Mouse (Mus musculus) adrenal gland, postnatal 14 days (tissue): ENCODE data around the gene Rnft2. TPM values are rescaled to one million over a fixed set of nuclear protein-coding genes. Genes with fewer than 3 reads are reported as not detected.
A peak's percentile ranks its signal among the peaks of the same experiment; 100 is the strongest.

Experiments
- DNase-seq: peaks from one replicate; pipeline ENCODE4 v3.0.0; 2021; ENCODE audit warnings: mixed read lengths
- total RNA-seq: library from RNA; stranded (reverse); gene quantifications from 2 replicates; pipeline ENCODE4 v1.2.3, GENCODE M21; 2021

The Rnft2 gene
- total RNA-seq, 1 experiment from 2014 or later: 3.1 TPM

DNA sequence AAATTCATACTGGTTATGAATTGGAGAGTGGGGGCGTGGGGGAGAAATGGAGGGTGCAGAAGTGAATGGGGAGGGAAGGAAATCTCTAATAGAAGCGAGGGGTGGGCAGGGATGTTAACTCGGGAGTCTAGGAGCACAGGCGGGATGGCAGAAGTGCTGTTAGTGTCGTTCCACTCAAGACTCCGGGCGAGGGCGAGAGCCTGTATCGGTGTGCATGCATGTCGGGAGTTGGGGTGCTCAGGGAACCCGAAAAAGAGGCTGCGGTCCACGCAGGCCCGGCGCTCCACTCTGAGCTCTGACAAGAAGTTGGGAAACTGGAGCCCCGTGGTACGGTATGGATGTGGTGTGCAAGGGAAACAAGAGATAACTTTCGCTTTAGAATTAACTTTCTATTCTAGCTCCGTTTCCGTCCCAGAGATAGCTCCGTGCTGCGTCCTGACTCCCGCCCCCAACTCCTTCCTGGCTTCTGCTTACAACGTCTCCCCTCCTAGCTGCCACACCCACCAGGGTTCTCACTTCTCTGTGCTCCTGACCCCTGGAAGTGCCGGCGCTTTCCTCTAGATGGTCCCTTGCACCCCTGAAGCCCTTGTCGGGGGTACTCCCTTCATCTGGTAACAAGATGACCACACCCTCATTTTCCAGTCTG lies 72.7 kb downstream of the Rnft2 start:
- no peak for DNase-seq

- no peak for DNase-seq
Measured at GRCm38 (mm10) chr5:118171665-118172064, 73.3 kb downstream of the Rnft2 start.

DNA sequence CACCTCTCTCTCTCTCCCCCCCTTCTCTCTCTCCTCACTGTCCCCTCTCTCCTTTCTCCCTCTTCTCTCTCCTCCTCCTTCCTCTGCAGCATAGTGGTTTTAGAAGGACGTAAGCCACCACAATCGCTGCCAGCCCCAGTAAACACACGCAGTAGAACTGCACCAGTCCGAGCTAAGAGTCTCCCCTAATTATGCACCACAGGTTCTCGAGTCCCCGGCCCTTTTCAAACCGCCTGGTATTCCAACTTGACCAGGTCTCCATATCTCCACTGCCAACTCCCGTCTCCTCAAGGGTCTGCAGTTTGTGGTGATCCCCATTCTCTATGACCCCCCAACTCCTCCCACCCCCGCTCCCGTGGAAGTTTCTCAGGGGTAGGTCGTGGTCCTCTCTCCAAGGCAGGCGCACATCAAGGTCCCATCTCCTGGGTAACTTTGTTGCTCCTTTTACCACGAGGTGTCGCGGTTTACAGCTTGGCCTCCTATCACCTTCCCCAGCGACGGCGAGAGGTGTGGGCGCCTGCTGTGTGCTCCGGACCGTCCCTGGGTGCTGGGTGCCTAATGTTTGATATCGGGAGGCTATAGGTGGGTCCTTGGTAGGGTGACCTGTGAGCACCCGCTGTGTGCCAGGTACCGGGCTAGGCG lies 73.9 kb downstream of the Rnft2 start:
- DNase-seq: peak; percentile 30

DNA sequence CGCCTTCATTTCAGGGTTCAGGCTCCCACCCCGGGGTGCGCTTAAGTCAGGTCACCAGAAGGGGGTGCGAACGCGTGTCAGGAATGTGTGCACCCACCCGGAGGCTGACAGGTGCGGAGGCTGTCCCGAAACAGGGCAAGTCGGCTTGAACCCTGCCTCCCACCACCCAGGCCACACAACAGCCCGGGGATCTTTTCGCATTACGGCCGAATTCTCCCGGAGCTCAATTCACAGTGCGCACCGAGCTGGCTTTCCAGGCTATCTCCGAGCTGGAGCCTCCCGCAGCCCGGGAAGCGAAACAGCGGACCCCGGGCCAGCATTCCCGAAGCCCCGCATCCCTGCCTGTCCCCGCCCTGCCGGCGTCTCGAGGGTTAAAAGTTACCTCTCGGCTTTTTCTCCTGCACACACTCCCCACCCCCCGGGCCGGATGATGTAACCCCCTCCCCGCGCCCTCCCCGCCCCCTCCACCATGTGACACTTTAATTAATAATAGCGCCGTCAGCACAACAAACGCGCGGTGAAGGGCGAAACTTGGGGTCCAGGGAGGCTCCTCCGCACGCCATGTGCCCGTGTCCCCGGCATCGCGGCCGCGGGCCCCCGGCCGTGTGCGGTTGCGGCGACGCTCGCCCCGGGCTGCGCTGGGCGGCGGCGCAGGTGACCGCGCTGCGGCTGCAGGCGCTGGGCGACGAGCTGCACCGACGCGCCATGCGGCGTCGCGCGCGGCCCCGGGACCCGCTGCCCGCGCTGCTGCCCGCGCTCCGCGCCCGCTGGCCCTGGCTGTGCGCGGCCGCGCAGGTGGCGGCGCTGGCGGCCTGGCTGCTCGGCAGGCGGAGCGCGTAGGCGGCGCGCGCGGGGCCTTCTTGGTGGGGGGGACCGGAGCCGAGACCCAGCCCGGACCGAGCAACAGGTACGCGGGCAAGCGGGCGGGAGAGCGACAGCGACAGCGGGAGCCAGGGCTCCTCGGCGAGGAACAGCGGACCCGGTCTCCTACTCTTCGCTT lies 75.4 kb downstream of the Rnft2 start:
- DNase-seq: peak; percentile 46

- no peak for DNase-seq
Measured at GRCm38 (mm10) chr5:118167561-118167995, 77.3 kb downstream of the Rnft2 start.

- no peak for DNase-seq
Measured at GRCm38 (mm10) chr5:118165462-118165861, 79.5 kb downstream of the Rnft2 start.

- no peak for DNase-seq
Measured at GRCm38 (mm10) chr5:118164581-118164980, 80.3 kb downstream of the Rnft2 start, which contains the start of gene Hrk. TSS of gene Hrk (plus strand) at chr5:118164648.

DNA sequence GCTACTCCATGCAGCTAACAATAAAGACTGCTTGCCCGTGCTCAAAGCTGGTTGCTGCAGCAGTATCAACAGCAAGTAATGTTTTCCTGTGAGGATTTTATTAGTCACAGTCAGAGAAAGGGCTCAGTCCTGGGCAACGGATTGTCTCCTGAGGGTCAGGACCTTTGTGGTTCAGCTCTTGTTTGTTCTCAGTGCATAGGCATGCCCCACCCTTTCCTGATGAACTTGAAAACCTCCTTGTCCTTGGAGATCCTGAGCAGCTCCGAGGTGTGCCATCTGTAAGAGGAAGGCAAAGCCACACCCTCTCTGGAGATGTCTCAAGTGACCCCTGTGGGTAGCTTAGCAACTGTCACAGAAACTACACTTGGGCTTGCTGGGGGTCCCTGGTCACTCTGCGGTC lies 84.2 kb downstream of the Rnft2 start:
- no peak for DNase-seq

- no peak for DNase-seq
Measured at GRCm38 (mm10) chr5:118156976-118157375, 87.9 kb downstream of the Rnft2 start.

DNA sequence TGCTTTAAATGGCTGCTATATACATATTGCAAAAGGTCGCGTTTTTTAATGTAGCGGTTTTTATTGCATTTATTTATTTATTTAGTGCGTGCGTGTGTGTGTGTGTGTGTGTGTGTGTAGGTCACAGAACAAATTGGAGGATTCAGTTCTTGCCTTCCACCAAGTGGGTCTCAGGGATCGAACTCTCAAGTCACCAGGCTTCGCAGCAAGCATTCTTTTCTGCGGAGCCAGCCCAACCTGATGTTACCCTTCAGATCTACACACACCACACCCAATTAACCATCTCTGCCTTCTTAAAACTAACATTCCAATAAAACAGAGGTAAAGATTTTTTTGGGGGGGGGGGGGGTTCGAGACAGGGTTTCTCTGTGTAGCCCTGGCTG lies 89.4 kb downstream of the Rnft2 start:
- no peak for DNase-seq

- DNase-seq: peak; percentile 94
Measured at GRCm38 (mm10) chr5:118154839-118155564, 89.9 kb downstream of the Rnft2 start, which contains the start of gene Fbxw8. TSS of gene Fbxw8 (minus strand) at chr5:118155464.

DNA sequence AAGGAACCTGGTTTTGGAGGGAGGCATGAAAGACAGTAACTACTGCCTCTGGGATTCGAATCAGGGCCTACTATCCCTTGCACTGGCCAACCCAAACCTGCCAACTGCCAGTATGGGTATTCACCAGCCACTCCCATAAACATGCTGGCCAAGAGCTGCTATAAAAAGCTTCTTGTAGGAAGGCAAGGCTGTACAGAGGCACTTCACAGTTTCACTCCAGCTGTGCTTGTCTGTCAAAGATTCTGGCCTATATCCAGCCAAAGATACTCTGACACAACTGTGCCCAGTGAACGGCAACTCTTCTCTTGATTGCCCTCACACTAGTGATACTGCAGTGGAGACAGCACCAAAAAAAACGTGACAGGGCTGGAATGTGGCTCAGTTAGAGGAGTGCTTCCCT lies 95.2 kb downstream of the Rnft2 start:
- no peak for DNase-seq

GRCm38 (mm10) chr5:118147264-118147663 lies 97.7 kb downstream of the Rnft2 start:
- no peak for DNase-seq

GRCm38 (mm10) chr5:118145999-118146679 lies 98.8 kb downstream of the Rnft2 start:
- DNase-seq: no peak

DNA sequence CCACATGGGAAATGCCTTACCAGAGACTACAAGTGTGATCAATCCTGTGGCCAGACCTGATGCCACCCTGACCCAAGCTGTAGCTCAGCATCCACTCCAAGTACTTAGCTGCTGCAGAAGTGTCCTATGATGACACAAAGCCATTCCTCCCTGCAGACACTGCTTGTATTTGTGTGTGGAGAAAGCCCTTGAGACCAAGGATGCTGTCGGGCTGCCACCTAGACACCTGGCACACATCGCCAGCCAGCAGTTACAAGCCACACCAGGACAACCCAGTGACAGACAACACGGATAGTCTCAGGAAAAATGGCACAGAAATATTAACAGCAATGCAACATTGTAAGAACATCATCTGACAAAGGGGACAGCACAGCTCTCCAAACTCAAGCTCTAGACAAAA lies 99.5 kb downstream of the Rnft2 start:
- DNase-seq: no peak

GRCm38 (mm10) chr5:118144770-118145169 lies 100.1 kb downstream of the Rnft2 start:
- no peak for DNase-seq

- no peak for DNase-seq
Measured at GRCm38 (mm10) chr5:118144327-118144726, 100.6 kb downstream of the Rnft2 start.

DNA sequence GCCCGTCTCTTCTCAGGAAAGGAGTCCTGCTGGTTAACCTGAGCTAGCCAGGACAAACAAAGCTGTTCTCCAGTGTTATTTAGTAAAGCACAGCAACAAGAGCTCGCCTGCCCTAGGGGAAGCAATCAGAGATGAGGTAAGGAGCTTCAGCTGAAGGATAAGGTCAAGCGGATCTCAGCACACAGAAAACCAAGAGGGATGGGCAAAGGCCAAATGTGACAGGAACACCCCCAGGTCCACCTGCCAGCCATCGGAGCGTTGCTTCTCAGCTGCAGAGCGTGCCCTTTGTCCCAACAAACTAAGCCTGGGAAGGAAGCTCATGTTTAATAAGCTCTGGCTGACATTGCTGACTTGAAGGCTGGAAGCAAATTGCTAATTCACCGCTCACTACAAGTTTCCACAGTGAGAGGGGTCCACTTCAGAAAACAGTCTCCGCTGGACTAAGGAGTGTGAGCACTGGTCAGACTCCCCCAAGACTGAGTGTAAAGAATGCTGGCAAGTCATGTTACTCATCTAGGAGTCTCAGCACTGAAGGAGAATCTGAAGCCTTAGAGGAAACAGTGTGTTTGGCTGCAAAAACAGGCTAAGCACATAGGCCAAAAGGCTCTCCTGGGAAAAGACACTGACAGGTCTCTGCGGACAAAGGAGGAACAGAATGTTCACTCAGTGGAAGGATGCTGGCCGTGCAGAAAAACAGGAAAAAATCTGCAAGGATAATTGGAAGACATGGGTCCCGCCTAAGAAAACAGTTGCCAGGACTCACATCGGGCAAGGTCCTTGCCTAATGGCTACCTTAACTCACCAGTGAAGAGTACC lies 101.5 kb downstream of the Rnft2 start:
- peak; percentile 44 for DNase-seq

GRCm38 (mm10) chr5:118142471-118142870 lies 102.4 kb downstream of the Rnft2 start:
- no peak for DNase-seq
